Mouse (Mus musculus) mouse embryonic stem cell (cell line): Measurements from ENCODE around the gene Pde10a.

Experiments used
- in situ Hi-C, 2 experiments: fragments of 300-500 bp; cut with MboI; formaldehyde crosslinking; loops; 1 replicate in 1 of 2; 3 replicates in 1 of 2; pipeline ENCODE4 v1.14.3; 2019 to 2020; ENCODE audit warnings: low sequenced_read_pairs in 2 of 2, low pct_unique_long_range_greater_than_20kb in 1 of 2, mixed read lengths in 1 of 2; ENCODE audit not compliant: unreplicated experiment in 1 of 2

The Pde10a gene

DNA sequence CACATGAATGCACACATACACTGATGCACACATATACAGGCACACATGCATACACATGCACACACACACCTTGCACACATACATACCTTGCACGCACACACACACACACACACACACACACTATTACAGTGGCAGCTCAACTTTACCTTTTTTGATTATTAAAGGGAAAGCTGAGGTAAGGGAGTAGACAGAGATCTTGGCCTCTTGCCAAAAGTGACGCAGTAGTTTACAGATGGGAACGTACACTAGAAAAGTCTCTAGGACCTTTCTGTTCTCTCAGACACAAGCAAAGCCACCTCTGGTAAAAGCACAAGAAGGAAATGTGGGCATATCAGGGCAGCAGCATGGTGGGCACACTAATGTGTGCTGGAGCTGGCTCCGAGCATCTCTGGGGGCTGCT lies 317.5 kb downstream of the Pde10a start:
- in situ Hi-C loops: no loop called here

DNA sequence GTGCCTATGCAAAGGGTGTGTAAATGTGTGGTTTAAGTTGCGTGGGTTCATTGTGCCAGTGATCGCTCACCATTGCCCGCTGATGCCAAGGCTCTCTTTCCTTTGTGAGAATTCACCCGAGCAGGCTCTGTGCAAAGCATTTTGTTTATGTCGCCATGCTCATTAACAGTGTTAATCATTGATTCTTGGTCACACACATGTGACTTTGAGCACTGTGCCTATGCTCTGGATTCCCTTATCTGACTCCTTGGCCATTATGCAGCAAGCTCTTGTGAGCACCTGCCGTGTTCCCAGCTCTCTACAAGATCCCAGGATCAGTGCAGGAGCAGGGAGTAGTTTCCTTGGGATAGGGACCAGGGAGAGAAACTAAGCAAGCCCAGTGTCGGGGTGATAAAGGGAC lies 318.8 kb downstream of the Pde10a start:
- in situ Hi-C loops: no loop called here

DNA sequence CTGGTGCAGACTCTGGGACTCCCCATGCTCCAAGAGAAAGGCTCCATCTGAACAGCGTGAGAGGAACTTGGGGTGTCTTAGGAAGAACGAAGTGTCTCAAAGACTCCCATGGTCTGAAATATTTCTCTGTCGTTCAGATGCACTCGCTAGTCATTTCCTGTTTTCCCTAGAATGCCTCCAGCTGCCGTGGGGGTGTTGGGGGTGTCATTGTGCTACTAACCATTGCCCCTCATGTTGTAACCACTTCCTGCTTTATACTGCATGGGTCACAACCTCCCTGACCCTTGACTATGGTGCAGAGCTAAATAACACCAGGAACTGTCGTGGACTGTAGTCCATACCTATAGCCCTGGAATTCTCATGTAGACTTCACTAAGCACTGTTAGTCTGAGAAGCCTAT lies 321.3 kb downstream of the Pde10a start:
- in situ Hi-C loops: no loop called here

DNA sequence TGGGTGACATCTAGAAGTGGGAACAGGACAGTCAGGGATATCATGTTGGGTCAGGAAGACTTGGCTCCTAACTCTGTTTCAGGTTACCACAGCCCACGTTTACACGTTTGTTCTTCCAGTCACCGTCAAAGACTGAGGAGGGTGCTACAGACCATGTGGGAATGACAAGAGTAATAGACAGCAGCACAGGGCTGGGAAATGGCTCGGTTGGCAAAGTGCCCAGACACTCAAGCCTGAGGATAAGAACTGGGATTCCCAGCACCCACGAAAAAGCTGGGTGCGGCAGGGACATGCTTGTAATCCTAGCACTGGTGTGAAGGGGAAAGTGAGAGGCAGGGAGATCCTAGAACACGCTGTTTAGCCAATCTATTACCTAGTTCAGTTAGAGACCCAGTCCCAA lies 322.4 kb downstream of the Pde10a start:
- in situ Hi-C loops: no loop called here

DNA sequence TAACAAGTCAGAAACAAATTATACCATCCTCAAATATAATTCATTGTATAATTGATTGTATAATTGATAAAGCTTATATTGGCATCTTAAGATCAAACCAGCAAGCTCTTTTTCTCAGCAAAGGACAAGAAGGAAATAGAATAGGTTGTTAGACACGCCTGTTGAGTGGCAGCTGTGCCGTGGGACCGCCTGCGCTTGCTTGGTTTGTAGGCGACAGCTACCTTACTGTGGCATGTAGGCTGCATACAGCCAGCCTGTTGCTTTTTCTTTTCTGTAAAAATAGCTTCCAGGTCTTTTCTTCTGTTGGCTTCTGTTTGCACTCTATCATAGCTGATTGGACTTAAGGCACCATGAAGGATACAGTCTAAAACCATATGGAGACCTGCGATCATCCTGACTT lies 326.7 kb downstream of the Pde10a start:
- in situ Hi-C loops: no loop called here

DNA sequence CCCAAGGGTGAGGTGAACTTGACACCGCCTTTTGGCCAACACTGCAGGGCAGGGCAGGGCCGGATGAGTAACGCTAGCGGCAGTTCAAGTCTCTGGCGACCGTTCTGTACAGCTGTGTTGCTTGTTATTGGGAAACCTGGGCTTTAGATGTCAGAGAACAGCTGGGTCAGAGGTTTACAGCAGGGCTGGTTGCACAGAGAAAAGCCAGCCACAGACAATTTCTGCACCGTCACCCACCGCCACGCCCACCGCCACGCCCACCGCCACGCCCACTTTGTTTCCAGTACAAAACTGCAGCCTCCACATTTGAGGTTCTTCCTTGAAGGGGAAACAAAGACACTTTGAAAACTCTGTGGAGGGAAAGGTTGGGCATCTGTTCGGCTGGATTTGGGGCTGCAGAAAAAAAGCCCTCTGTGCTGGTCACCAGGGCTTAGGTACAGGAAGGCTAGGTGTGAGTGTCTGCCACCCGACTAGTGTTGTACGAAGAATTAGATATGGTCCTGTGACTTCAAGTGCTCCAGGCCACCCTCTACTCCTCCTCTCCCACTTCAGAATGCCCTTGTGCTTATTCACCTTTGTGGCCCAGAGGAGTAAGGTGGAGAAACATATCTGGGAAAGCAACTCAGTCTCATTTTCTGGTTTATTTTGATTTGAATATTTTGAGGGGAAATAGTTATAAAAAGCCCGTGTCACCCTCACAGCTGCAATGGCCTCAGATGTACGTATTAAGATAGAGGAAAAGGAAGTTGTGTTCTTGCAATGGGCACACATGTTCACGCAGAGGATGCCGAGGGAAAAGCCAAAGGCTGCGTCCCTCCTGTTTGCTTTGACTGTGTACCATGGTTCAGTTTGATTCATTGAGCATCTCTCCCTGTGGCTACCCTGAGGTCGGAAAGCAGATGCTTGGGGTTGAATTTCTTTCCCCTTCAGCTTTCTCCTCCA lies 331.5 kb downstream of the Pde10a start:
- in situ Hi-C loops: no loop called here

DNA sequence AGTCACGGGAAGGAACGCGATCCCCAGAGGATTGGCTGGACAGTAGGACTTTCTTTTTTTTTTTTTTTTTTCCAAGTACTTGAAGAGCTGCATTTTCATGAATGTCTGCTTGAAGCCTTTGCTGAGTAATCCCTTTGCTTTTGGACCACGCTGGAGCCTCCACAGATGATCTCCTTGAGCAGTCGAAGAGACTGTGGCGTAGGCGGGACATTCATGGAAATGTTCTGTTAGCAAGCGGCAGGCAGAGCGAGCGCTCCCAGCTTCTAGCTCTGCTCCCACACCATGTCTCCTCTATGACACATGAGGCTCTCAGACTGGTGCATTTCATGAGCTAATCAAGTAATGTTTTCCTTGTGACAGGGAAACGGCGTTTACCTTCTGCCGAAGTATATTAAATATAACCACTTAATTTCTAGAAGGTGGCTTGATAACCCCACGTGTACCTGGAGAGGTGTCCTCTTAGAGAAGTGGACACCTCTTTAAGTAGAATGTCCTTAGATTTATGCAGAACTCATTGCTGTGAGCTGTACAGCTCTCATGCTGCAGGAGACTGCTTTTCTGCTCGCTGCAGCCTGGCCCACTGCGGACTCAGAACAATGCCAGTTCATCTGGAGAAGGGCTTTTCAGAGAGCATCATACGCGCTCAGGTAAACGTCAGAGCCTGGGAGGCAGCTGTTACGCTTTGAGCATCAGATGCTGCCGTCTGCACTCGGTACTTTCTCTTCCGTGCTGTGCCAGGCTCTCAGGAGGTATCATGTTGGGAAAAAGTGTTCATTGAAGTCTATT lies 333.7 kb downstream of the Pde10a start:
- in situ Hi-C loops: no loop called here

DNA sequence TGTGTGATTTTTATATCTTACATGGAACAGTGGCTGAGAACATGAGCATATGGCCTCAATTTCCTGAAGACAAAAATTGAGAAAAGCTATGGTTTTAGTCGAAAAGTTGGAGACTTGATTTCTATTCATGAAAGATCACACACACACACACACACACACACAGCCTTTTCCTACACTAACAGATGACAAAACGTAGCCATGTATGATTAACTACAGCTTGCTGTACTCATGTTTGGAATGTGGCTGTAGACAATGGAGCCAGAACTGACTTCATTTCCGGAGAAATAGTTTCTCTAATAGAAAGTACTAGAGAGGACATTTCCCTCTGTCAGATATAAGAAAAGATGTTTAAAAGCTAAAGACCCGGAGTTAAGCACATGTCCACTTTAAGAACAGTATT lies 334.3 kb downstream of the Pde10a start:
- in situ Hi-C loops: no loop called here

DNA sequence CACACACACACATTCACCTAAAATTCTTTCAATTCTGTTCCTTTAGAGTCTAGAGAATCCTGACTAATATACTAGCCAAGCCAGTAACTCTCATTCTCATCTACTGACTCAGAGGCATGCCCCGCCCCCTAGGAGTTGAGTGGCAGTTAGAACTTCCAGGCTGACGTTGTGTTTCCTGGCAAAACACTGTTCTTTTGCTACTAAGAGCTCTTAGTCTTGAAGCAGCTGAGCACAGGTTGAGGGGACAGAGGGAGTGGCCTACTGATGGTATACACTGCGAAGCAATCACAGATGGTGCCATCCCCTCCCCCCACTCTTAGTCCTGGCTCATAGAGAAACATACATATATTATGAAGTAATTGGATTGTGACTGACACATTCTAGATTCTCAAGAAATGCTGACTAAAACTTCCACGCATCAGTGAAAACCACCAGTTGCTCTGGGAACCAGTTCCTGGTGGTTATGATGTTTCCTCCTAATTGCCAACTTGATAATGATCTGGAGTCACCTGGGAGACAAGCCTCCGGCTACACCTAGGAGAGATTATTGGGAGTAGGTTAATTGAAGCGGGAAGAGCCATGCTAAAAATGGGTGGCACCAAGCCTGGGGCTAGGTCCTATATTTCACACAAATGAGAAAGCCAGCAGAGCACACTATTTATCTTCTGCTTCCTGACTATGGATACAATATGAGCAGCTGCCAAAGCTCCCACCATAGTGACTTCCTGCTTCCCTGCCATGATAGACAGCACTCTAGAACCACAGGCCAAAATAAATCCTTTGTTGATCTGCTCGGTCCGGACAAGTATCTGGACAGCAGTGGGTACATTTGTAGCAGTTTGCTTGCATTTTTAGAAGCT lies 339.7 kb downstream of the Pde10a start:
- in situ Hi-C loops: no loop called here

DNA sequence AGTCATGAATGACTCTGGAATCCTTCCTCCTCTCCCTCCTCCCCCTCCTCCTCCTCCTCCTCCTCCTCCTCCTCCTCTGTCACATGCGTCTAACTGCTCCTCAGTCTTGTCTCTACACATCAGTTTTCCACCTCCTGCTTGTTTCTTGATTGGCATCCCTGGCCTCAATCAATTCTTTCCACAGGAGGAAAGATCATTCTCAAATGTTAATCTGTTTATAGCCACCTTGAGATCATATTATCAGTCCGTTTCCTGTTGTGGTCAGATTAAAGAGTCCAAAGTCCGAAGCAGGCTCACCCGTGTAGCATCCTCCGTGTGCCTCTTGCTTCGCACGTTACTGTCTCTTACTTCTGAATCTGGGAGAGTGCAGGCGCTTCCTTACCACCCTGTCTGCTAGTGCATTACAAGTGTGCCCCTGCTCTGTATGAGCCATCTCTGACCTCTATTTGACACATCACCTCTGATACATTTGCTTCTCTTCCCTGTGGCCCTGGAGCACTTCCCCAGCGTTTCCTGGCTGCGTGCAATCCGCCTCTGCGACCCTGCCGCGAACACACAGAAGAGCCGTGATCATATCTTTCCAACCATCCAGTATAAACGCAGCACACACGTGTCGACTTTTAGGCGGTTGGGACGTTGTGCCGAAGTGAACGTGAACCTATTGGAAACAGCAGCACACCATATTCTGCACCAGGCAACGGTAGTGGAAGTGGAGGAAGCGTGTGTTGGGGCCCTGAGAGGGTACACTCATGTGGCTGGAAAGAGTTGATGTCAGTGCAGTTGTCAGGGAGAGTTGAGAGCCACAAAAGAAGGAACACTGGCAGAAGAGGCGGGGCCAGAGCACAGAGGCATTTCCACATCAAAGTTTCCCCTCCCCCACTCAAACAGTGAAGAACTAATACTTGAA lies 342.4 kb downstream of the Pde10a start:
- in situ Hi-C loops: no loop called here

DNA sequence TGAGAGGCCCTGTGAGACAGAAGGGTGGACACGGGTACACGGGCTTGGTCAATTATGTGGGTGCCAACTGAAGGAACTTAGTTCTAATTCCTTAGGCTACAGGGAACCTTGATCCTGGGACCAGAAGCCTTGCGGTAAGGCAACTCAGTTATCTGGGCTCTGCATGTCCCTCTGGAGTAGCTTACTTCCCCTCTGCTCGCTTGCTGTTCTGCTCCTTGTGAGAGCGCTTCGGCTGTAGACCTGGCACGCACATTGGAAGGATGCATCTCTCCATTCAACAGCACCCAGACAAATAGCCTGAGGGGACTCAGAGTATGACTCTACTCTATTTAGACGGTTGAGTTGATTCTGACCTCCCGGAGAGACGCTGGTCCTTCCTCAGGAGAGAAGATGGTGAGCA lies 344.1 kb downstream of the Pde10a start:
- in situ Hi-C loops: no loop called here

DNA sequence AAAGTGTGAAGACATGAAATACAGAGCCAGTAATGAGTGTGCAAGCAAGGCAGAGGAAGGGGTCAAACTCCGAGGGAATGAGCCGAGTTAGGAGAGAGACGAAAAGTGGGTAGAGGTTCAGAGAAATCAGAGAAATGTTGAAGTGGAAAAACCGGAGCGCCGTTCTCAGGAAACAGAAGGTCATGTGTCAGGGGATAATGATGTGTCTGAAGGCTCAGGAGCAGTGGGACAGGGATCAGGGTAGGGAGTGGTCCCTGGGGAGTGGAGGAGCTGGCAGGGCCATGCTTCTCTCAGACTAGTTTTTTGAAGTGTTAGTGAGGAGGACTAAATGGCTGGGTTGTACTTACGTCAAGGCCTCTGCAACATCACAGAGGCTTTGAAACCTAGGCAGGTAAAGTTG lies 345.7 kb downstream of the Pde10a start:
- in situ Hi-C loops: no loop called here

DNA sequence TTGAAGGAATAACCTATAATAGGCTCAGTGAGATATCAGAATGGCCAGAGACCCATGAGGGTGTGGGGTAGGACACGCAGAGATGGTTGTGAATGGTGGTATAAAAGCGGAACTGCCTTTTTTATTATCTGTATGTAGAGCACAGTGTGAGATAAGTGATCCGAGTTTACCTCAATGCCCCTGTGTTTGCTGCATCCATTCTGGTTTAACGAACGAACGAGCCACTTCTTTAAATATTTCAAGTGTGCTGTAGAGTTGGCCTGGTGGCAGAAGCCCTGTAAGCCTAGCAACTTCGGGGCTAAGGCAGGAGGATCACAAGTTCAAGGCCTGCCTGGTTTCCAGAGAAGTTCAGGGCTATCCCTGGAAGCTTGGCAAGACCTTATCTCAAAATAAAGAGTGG lies 346.2 kb downstream of the Pde10a start:
- in situ Hi-C loops: no loop called here

DNA sequence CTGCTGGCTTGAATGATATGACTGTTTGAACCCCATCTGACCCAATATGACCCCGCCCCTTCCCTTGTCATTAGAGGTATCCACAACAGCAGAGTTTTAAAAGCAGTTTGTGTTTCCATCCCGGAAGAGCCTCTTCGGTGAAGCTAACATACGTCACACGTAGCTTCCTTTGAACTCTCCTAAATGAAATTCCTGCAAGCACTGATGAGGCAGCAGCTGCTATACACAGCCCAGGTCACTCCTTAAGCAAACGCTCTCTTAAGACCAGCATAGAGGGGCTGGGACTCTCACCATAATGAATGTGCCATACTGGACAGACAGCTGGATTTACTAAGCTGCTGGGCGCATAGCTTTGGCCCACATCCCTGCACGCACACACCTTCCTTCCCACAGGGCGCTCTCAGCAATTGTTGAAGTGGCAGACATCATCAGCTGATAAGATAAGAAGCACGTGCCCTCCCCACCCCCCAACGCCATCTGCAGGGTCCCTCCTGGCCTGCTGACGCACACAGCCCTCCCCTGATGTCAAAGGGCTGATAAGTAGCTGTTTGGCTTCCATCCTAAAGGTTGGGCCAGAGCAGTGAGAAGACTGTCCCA lies 346.9 kb downstream of the Pde10a start:
- in situ Hi-C loops: no loop called here

DNA sequence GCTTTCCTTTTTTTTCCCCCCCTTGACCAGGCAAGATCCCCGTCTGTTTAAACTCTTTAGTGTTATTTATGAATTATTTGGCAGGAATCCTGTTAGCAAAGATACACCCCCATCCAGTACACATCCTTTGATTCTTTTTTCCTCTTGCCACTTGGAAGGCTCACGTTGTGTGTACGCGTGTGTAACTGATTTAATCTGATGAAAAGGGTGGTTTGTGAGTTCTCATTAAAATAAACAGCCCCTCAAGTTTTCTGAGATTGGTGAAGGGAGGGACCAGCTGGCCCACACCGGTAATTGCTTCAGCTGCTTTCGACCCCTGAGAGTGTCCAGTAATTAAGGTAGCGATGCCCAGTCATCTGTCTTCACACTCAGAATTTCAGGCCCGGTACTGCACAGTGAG lies 347.4 kb downstream of the Pde10a start:
- in situ Hi-C loops: no loop called here

DNA sequence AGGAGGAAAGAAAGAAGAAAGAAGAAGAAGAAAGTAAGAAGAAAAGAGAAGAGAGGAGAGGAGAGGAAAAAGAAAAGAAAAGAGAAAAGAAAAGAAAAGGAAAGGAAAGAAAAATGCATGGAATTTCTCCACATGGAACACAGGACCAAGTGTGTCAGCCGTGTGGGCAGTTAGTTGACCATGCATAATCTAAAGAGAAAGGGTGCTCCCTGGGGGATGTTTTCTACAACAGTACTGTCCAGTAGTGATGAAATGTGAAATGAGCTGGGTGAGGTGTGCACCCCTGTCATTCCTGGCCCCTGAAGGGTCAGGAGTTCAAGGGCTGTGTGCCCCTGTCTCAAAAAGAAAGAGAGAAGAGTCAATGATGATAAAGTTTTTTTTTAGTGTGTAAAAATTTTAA lies 352.9 kb downstream of the Pde10a start:
- in situ Hi-C loops: no loop called here

DNA sequence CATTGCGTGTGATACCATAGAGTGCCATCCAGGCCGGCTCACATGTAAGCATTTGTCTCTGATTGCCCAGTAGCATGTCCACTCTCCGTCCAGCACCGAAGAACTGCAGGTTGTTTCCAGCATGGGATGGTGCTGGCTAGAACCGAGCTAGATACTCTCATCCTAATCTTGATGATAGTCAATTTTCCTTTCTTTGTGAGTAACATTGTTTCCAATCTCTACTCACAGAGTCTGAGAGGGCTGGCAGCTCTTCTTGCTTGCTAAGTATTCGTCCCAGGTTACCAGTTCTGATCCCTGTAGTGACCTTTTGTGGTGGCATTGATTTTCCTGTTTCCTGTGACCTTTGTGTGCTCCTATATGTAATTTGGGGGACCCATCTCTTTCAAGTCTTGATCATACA lies 356.5 kb downstream of the Pde10a start:
- in situ Hi-C loops: no loop called here

DNA sequence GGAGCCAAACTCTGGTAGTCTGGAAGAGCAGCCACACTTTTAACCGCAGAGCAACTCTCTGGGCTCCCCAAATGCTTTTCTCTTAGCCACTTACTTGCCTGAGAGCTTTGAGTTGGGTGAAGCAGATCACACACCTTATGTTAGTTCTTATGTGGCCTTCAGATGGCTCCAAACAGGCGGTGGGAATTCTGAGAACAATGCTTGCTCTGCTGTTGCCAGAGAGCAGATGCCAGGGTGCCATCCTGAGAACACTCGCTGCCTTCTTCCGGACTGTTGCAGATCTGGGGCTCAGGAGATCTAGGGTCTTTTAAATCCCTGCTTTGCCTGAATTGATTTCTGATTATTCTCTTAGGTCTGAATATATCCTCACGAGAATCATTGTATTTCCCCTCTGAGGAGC lies 359.5 kb downstream of the Pde10a start:
- in situ Hi-C loops: no loop called here
